Mouse (Mus musculus): ENCODE measurements around the gene Lpar3. TPM values are rescaled to one million over a fixed set of nuclear protein-coding genes. Genes with fewer than 3 reads are reported as not detected.

The Lpar3 gene
- polyA plus RNA-seq, 1 experiment from 2014 or later = 0.17 TPM

GRCm38 (mm10) chr3:146316293-146316692, 95.5 kb downstream of the Lpar3 start:
- Histone ChIP-seq H3K4me1 (replicated peaks; ENCODE audit: control insufficient read depth, insufficient read depth, low read length) (peaks cover 12% of the 10 kb centered on the region), H3K9me3 (ENCODE audit: control insufficient read depth, low read length) (no peaks in the 10 kb centered on the region), H3K4me2 (ENCODE audit: low read depth, low read length, severe bottlenecking) (no peak overlapping the region), H3K9ac (ENCODE audit: low read length) (no peak overlapping the region), H3K36me3 (ENCODE audit: control insufficient read depth, insufficient read depth, low read length) (no peaks in the 10 kb centered on the region), H3K27ac (ENCODE audit: low read depth, low read length) (no peak overlapping the region), H3K27me3 (ENCODE audit: control insufficient read depth, insufficient read depth, low read length) (no peaks in the 10 kb centered on the region), H3K4me3 (ENCODE audit: low read depth, low read length) (no peak overlapping the region)
- ATAC-seq (replicated peaks; ENCODE audit: low FRiP score) = no peak
- 92% methylated on average over 8 of the region's 8 CpGs for WGBS
- DNase-seq (ENCODE audit: low spot score) = peak; percentile 38

DNA sequence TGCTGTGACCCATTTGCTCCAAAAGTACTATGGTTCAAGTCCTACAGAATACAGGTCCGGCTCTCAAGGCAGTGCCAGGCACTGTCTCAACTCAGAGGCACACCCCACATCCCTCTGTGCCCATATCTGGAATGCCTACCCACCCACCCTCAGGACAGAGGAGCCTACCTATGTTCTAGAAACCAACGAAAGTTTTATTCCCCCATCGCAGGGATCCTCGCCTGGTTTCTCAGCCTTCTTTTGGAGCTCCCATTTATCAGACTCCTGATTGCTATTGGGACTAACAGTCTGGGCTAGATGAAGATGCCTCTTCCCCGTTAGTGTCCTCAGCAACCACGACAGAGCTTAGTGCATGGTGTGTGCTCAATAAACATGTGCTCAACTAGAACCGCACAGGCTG, 96.6 kb downstream of the Lpar3 start:
- H3K4me2 ChIP-seq (ENCODE audit: low read depth, low read length, severe bottlenecking) = no peak overlapping the region
- no peaks in the 10 kb centered on the region; the same call in 1 of the 2 replicates for H3K27me3 ChIP-seq (ENCODE audit: control insufficient read depth, insufficient read depth, low read length)
- DNase-seq (ENCODE audit: low spot score) = peak; percentile 43
- WGBS = 92% methylated on average over 7 of the region's 7 CpGs
- H3K27ac ChIP-seq (ENCODE audit: low read depth, low read length) = no peak overlapping the region
- peaks cover 12% of the 10 kb centered on the region for H3K4me1 ChIP-seq (replicated peaks; ENCODE audit: control insufficient read depth, insufficient read depth, low read length)
- no peak overlapping the region for H3K4me3 ChIP-seq (ENCODE audit: low read depth, low read length)
- no peaks in the 10 kb centered on the region for H3K9me3 ChIP-seq (ENCODE audit: control insufficient read depth, low read length)
- no peak overlapping the region for H3K9ac ChIP-seq (ENCODE audit: low read length)
- no peak for ATAC-seq (replicated peaks; ENCODE audit: low FRiP score)
- H3K36me3 ChIP-seq (ENCODE audit: control insufficient read depth, insufficient read depth, low read length) = no peaks in the 10 kb centered on the region

GRCm38 (mm10) chr3:146317911-146318310, 97.1 kb downstream of the Lpar3 start:
- ATAC-seq (replicated peaks; ENCODE audit: low FRiP score) (no peak), DNase-seq (ENCODE audit: low spot score) (no peak)
- no peak overlapping the region for H3K4me3 ChIP-seq (ENCODE audit: low read depth, low read length)
- whole genome bisulfite sequencing = 81% methylated on average over 12 of the region's 12 CpGs
- no peaks in the 10 kb centered on the region for H3K9me3 ChIP-seq (ENCODE audit: control insufficient read depth, low read length)
- H3K9ac ChIP-seq (ENCODE audit: low read length) = no peak overlapping the region
- no peaks in the 10 kb centered on the region for H3K36me3 ChIP-seq (ENCODE audit: control insufficient read depth, insufficient read depth, low read length)
- H3K4me1 ChIP-seq (replicated peaks; ENCODE audit: control insufficient read depth, insufficient read depth, low read length) = peaks cover 12% of the 10 kb centered on the region
- H3K27ac ChIP-seq (ENCODE audit: low read depth, low read length) = no peak overlapping the region
- H3K4me2 ChIP-seq (ENCODE audit: low read depth, low read length, severe bottlenecking) = no peak overlapping the region; the same call in 1 of the 2 replicates
- no peaks in the 10 kb centered on the region; the same call in 1 of the 2 replicates for H3K27me3 ChIP-seq (ENCODE audit: control insufficient read depth, insufficient read depth, low read length)

- Histone ChIP-seq H3K9ac (ENCODE audit: low read length) (peak overlapping the region; percentile 29), H3K27me3 (ENCODE audit: control insufficient read depth, insufficient read depth, low read length) (no peaks in the 10 kb centered on the region; the same call in 1 of the 2 replicates), H3K4me1 (replicated peaks; ENCODE audit: control insufficient read depth, insufficient read depth, low read length) (peaks cover 12% of the 10 kb centered on the region), H3K27ac (ENCODE audit: low read depth, low read length) (peak overlapping the region; percentile 68), H3K4me3 (ENCODE audit: low read depth, low read length) (no peak overlapping the region), H3K36me3 (ENCODE audit: control insufficient read depth, insufficient read depth, low read length) (no peaks in the 10 kb centered on the region), H3K9me3 (ENCODE audit: control insufficient read depth, low read length) (no peaks in the 10 kb centered on the region), H3K4me2 (ENCODE audit: low read depth, low read length, severe bottlenecking) (peak overlapping the region; percentile 13)
- DNase-seq (ENCODE audit: low spot score) (peak; percentile 66), ATAC-seq (replicated peaks; ENCODE audit: low FRiP score) (peak; percentile 75)
- WGBS = 30% methylated on average over 16 of the region's 16 CpGs
Measured at GRCm38 (mm10) chr3:146318520-146318938, 97.8 kb downstream of the Lpar3 start.

DNA sequence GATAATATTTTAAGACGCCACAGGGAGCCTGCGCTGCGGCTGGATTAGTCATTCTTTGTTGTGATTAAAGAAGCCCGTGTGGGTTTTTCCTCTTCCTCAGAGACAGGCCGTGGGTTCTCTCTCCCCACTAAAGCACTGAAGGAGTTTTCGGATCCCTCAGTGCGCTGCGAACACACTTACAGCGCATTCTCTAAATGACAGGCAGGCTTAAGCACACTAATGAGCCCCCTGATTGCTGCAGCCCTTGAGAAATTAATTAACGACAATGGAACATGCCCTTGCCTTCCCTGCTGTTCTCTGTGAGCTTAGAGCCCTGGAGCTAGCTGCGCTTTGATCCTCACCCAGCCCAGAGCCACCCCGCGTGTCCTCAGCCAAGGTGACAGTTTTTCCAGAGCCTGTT, 98.2 kb downstream of the Lpar3 start:
- H3K4me2 ChIP-seq (ENCODE audit: low read depth, low read length, severe bottlenecking) = peak overlapping the region; percentile 13
- H3K9ac ChIP-seq (ENCODE audit: low read length) = no peak overlapping the region

DNA sequence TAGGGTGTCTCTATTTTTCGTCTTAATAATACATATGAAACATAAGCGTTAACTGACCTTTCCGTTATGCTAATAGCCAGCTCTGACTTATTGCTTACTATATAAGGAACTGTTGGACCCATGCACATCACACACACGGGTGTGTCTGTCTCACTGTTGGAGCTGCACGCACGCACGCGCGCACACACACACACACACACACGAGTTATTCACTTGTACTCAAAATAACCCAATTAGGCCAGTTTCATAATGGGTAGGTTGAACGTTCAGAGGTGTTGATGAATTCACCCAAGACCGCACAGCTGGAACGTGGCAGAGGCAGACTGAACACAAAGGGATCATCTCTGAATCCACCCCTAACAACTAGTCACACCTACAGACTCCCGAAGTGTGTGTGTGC, 98.7 kb downstream of the Lpar3 start:
- H3K36me3 ChIP-seq (ENCODE audit: control insufficient read depth, insufficient read depth, low read length) = no peaks in the 10 kb centered on the region
- no peak for DNase-seq (ENCODE audit: low spot score)
- H3K4me1 ChIP-seq (replicated peaks; ENCODE audit: control insufficient read depth, insufficient read depth, low read length) = peaks cover 12% of the 10 kb centered on the region
- ATAC-seq (replicated peaks; ENCODE audit: low FRiP score) = peak; percentile 55
- no peak overlapping the region for H3K4me2 ChIP-seq (ENCODE audit: low read depth, low read length, severe bottlenecking)
- peak overlapping the region; percentile 68 for H3K27ac ChIP-seq (ENCODE audit: low read depth, low read length)
- no peaks in the 10 kb centered on the region for H3K9me3 ChIP-seq (ENCODE audit: control insufficient read depth, low read length)
- H3K4me3 ChIP-seq (ENCODE audit: low read depth, low read length) = no peak overlapping the region
- 65% methylated on average over 14 of the region's 14 CpGs for WGBS
- no peak overlapping the region for H3K9ac ChIP-seq (ENCODE audit: low read length)
- H3K27me3 ChIP-seq (ENCODE audit: control insufficient read depth, insufficient read depth, low read length) = no peaks in the 10 kb centered on the region; the same call in 1 of the 2 replicates

More for the DNA sequence above, 98.2 kb downstream of the Lpar3 start:
- Histone ChIP-seq H3K4me1 (replicated peaks; ENCODE audit: control insufficient read depth, insufficient read depth, low read length) (peaks cover 12% of the 10 kb centered on the region), H3K4me3 (ENCODE audit: low read depth, low read length) (no peak overlapping the region), H3K27me3 (ENCODE audit: control insufficient read depth, insufficient read depth, low read length) (no peaks in the 10 kb centered on the region; the same call in 1 of the 2 replicates), H3K36me3 (ENCODE audit: control insufficient read depth, insufficient read depth, low read length) (no peaks in the 10 kb centered on the region), H3K9me3 (ENCODE audit: control insufficient read depth, low read length) (no peaks in the 10 kb centered on the region), H3K27ac (ENCODE audit: low read depth, low read length) (peak overlapping the region; percentile 68)
- DNase-seq (ENCODE audit: low spot score) (peak; percentile 74), ATAC-seq (replicated peaks; ENCODE audit: low FRiP score) (peak; percentile 90)
- WGBS = 4% methylated on average over 13 of the region's 13 CpGs

GRCm38 (mm10) chr3:146324949-146325348, 104.2 kb downstream of the Lpar3 start:
- no peak for DNase-seq (ENCODE audit: low spot score)
- Histone ChIP-seq H3K36me3 (ENCODE audit: control insufficient read depth, insufficient read depth, low read length) (no peaks in the 10 kb centered on the region), H3K4me2 (ENCODE audit: low read depth, low read length, severe bottlenecking) (no peak overlapping the region), H3K27ac (ENCODE audit: low read depth, low read length) (no peak overlapping the region), H3K4me3 (ENCODE audit: low read depth, low read length) (no peak overlapping the region), H3K9ac (ENCODE audit: low read length) (no peak overlapping the region), H3K9me3 (ENCODE audit: control insufficient read depth, low read length) (no peaks in the 10 kb centered on the region), H3K4me1 (replicated peaks; ENCODE audit: control insufficient read depth, insufficient read depth, low read length) (peaks cover 5% of the 10 kb centered on the region; the same call in 1 of the 2 replicates), H3K27me3 (ENCODE audit: control insufficient read depth, insufficient read depth, low read length) (no peaks in the 10 kb centered on the region; the same call in 1 of the 2 replicates)
- WGBS = 73% methylated on average over 8 of the region's 8 CpGs
- ATAC-seq (replicated peaks; ENCODE audit: low FRiP score) = no peak

DNA sequence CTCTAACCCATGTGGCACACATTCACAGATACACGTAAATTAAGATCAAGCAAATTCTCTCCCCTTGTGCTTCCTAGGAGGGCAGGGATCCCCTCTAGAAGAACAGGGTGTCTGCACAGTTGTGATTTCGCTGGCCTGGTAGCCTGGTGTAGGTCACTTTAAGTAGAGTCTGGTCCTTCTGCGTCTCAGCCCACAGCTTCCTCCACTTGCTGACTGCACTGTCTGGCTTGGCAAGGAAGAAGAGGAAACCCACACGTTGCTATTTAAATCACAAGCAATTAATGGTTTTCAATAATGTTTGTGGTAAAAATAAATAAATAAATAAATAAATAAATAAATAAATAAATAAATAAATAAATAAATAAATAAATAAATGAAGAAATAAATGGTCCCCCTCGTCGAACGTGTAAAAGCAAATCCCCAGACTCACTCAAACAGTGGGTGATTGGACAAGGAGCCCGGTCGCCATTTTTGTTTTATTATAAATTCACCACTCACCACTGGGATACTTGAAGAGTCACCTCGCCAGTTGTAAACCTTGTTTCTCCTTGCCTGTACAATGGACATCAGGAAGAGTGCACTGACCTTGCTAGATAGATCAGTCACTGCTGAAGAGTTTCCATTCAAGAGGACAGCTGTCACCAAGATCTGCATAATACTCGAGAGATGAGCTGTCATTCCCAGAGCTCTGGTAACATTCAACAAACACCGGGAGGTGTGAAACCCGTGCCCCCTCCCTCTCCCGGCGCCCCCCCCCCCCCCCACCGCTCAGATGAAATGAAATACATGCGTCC, 106.2 kb downstream of the Lpar3 start:
- no peak overlapping the region for H3K4me3 ChIP-seq (ENCODE audit: low read depth, low read length)
- peak overlapping the region; percentile 60; the same call in 1 of the 2 replicates for H3K4me2 ChIP-seq (ENCODE audit: low read depth, low read length, severe bottlenecking)
- DNase-seq (ENCODE audit: low spot score) (no peak), ATAC-seq (replicated peaks; ENCODE audit: low FRiP score) (peak; percentile 51)
- no peak overlapping the region for H3K9ac ChIP-seq (ENCODE audit: low read length)
- 37% methylated on average over 16 of the region's 17 CpGs for WGBS
- H3K4me1 ChIP-seq (replicated peaks; ENCODE audit: control insufficient read depth, insufficient read depth, low read length) = peaks cover 5% of the 10 kb centered on the region; the same call in 1 of the 2 replicates
- H3K27ac ChIP-seq (ENCODE audit: low read depth, low read length) = no peak overlapping the region
- H3K36me3 ChIP-seq (ENCODE audit: control insufficient read depth, insufficient read depth, low read length) = no peaks in the 10 kb centered on the region
- no peaks in the 10 kb centered on the region; the same call in 1 of the 2 replicates for H3K27me3 ChIP-seq (ENCODE audit: control insufficient read depth, insufficient read depth, low read length)
- no peaks in the 10 kb centered on the region for H3K9me3 ChIP-seq (ENCODE audit: control insufficient read depth, low read length)

Measured in forebrain, embryonic 11.5 days (tissue).